Mouse (Mus musculus): ENCODE measurements around the gene Nbeal2. TPM values are rescaled to one million over a fixed set of nuclear protein-coding genes. Genes with fewer than 3 reads are reported as not detected.
A peak's percentile ranks its signal among the peaks of the same experiment; 100 is the strongest.
"Not testable (repeated sequence)": the region's sequence is repeated elsewhere in the genome, so short reads cannot be mapped to it uniquely, and the experiment has no call there.

The Nbeal2 gene
- total RNA-seq (2017) = 63.7 to 114 TPM (median 92.9 TPM) in 3 replicates

- ATAC-seq (replicated peaks; ENCODE audit: insufficient number of reproducible peaks, low FRiP score, low TSS enrichment, poor library complexity, severe bottlenecking) = peak; percentile 82
Observed at GRCm38 (mm10) chr9:110653655-110654461, at the start of gene Nbeal2. Nbeal2 (minus strand) TSS chr9:110654161.

GRCm38 (mm10) chr9:110702848-110703247 is 48.9 kb upstream of the Nbeal2 start:
- ATAC-seq (replicated peaks; ENCODE audit: insufficient number of reproducible peaks, low FRiP score, low TSS enrichment, poor library complexity, severe bottlenecking) = no peak

- no peak for ATAC-seq (replicated peaks; ENCODE audit: insufficient number of reproducible peaks, low FRiP score, low TSS enrichment, poor library complexity, severe bottlenecking)
Observed at GRCm38 (mm10) chr9:110701114-110702032, 47.4 kb upstream of the Nbeal2 start.

- no peak for ATAC-seq (replicated peaks; ENCODE audit: insufficient number of reproducible peaks, low FRiP score, low TSS enrichment, poor library complexity, severe bottlenecking)
Observed at GRCm38 (mm10) chr9:110699574-110699973, 45.6 kb upstream of the Nbeal2 start.

GRCm38 (mm10) chr9:110697465-110697864 is 43.5 kb upstream of the Nbeal2 start:
- no peak for ATAC-seq (replicated peaks; ENCODE audit: insufficient number of reproducible peaks, low FRiP score, low TSS enrichment, poor library complexity, severe bottlenecking)

GRCm38 (mm10) chr9:110696427-110696826 is 42.5 kb upstream of the Nbeal2 start:
- no peak for ATAC-seq (replicated peaks; ENCODE audit: insufficient number of reproducible peaks, low FRiP score, low TSS enrichment, poor library complexity, severe bottlenecking)

GRCm38 (mm10) chr9:110695165-110695755 is 41.3 kb upstream of the Nbeal2 start:
- no peak for ATAC-seq (replicated peaks; ENCODE audit: insufficient number of reproducible peaks, low FRiP score, low TSS enrichment, poor library complexity, severe bottlenecking)

GRCm38 (mm10) chr9:110689261-110689779 is 35.4 kb upstream of the Nbeal2 start:
- no peak for ATAC-seq (replicated peaks; ENCODE audit: insufficient number of reproducible peaks, low FRiP score, low TSS enrichment, poor library complexity, severe bottlenecking)

GRCm38 (mm10) chr9:110687846-110688245 is 33.9 kb upstream of the Nbeal2 start:
- ATAC-seq (replicated peaks; ENCODE audit: insufficient number of reproducible peaks, low FRiP score, low TSS enrichment, poor library complexity, severe bottlenecking) = no peak

GRCm38 (mm10) chr9:110687061-110687460 is 33.1 kb upstream of the Nbeal2 start:
- ATAC-seq (replicated peaks; ENCODE audit: insufficient number of reproducible peaks, low FRiP score, low TSS enrichment, poor library complexity, severe bottlenecking) = no peak

- ATAC-seq (replicated peaks; ENCODE audit: insufficient number of reproducible peaks, low FRiP score, low TSS enrichment, poor library complexity, severe bottlenecking) = no peak
Observed at GRCm38 (mm10) chr9:110686472-110686871, 32.5 kb upstream of the Nbeal2 start.

- ATAC-seq (replicated peaks; ENCODE audit: insufficient number of reproducible peaks, low FRiP score, low TSS enrichment, poor library complexity, severe bottlenecking) = peak; percentile 75
Observed at GRCm38 (mm10) chr9:110685591-110685990, 31.6 kb upstream of the Nbeal2 start.

- ATAC-seq (replicated peaks; ENCODE audit: insufficient number of reproducible peaks, low FRiP score, low TSS enrichment, poor library complexity, severe bottlenecking) = no peak; the same call in 1 of the 2 replicates
Observed at GRCm38 (mm10) chr9:110685187-110685586, 31.2 kb upstream of the Nbeal2 start.

- no peak for ATAC-seq (replicated peaks; ENCODE audit: insufficient number of reproducible peaks, low FRiP score, low TSS enrichment, poor library complexity, severe bottlenecking)
Observed at GRCm38 (mm10) chr9:110684100-110684831, 30.3 kb upstream of the Nbeal2 start.

- no peak for ATAC-seq (replicated peaks; ENCODE audit: insufficient number of reproducible peaks, low FRiP score, low TSS enrichment, poor library complexity, severe bottlenecking)
Observed at GRCm38 (mm10) chr9:110683574-110684099, 29.7 kb upstream of the Nbeal2 start.

- ATAC-seq (replicated peaks; ENCODE audit: insufficient number of reproducible peaks, low FRiP score, low TSS enrichment, poor library complexity, severe bottlenecking) = not testable (repeated sequence)
Observed at GRCm38 (mm10) chr9:110682697-110683096, 28.7 kb upstream of the Nbeal2 start.

GRCm38 (mm10) chr9:110682255-110682654 is 28.3 kb upstream of the Nbeal2 start:
- ATAC-seq (replicated peaks; ENCODE audit: insufficient number of reproducible peaks, low FRiP score, low TSS enrichment, poor library complexity, severe bottlenecking) = peak; percentile 58

GRCm38 (mm10) chr9:110681817-110682216 is 27.9 kb upstream of the Nbeal2 start:
- ATAC-seq (replicated peaks; ENCODE audit: insufficient number of reproducible peaks, low FRiP score, low TSS enrichment, poor library complexity, severe bottlenecking) = no peak
